Mouse (Mus musculus) forebrain, embryonic 12.5 days (tissue): ENCODE results near the gene Unc119. TPM values are rescaled to one million over a fixed set of nuclear protein-coding genes. Genes with fewer than 3 reads are reported as not detected.

Source experiments
- ATAC-seq: fragments of 200-750 bp; cut with Nextera tagmentation; 2 replicates; pipeline ENCODE4 v1.8.0; 2017; ENCODE audit warnings: moderate TSS enrichment; ENCODE audit not compliant: low FRiP score
- H3K27ac ChIP-seq: fragments of 300-500 bp; sonication (generic); 2 replicates; pipeline ENCODE4 v1.5.1; 2016; ENCODE audit warnings: mild to moderate bottlenecking
- H3K27me3 ChIP-seq: fragments of 300-500 bp; sonication (generic); 2 replicates; pipeline ENCODE4 v1.6.1; 2016; ENCODE audit warnings: mild to moderate bottlenecking
- H3K36me3 ChIP-seq: fragments of 300-500 bp; sonication (generic); replicated peaks from 2 replicates; pipeline ENCODE4 v1.6.1; 2016; ENCODE audit warnings: mild to moderate bottlenecking
- H3K4me1 ChIP-seq: fragments of 300-500 bp; sonication (generic); 2 replicates; pipeline ENCODE4 v1.6.1; 2016
- H3K4me2 ChIP-seq: fragments of 300-500 bp; sonication (generic); 2 replicates; pipeline ENCODE4 v1.6.1; 2016; ENCODE audit warnings: mild to moderate bottlenecking, moderate library complexity
- H3K4me3 ChIP-seq: fragments of 300-500 bp; sonication (generic); replicated peaks from 2 replicates; pipeline ENCODE4 v1.5.1; 2016; ENCODE audit warnings: mild to moderate bottlenecking
- H3K9ac ChIP-seq: fragments of 300-500 bp; sonication (generic); 2 replicates; pipeline ENCODE4 v1.6.1; 2016; ENCODE audit warnings: mild to moderate bottlenecking
- H3K9me3 ChIP-seq: fragments of 300-500 bp; sonication (generic); 2 replicates; pipeline ENCODE4 v1.6.1; 2016
- WGBS: fragments of 180-500 bp; shearing (Covaris S2); methylation state at CpG from one replicate; pipeline ENCODE4 v1.1.7; 2016; 5-methylcytosine and 5-hydroxymethylcytosine counted together
- polyA plus RNA-seq: library from polyadenylated mRNA; unstranded; fragments of >200 nt; fragmentation: Nextera tagmentation; extraction: Ambion mirVana; gene quantifications from 2 replicates; pipeline ENCODE4 v1.2.1, GENCODE M21; 2016

Gene Unc119
- polyA plus RNA-seq, 1 experiment from 2014 or later: 75.6 TPM

- no peak for ATAC-seq
- no peak overlapping the region for H3K4me3 ChIP-seq
- H3K9ac ChIP-seq: no peak overlapping the region
- no peaks in the 10 kb centered on the region for H3K36me3 ChIP-seq
- no peak overlapping the region for H3K27ac ChIP-seq
- peaks cover 2% of the 10 kb centered on the region; the same call in 1 of the 2 replicates for H3K27me3 ChIP-seq
- no peaks in the 10 kb centered on the region for H3K4me1 ChIP-seq
- WGBS: 31% methylated on average over 5 of the region's 5 CpGs
- no peak overlapping the region for H3K4me2 ChIP-seq
- H3K9me3 ChIP-seq: no peaks in the 10 kb centered on the region
These were observed 39.4 kb downstream of the Unc119 start for GRCm38 (mm10) chr11:78382701-78383100.

GRCm38 (mm10) chr11:78385776-78386175 is 42.5 kb downstream of the Unc119 start:
- Histone ChIP-seq H3K27me3 (no peaks in the 10 kb centered on the region), H3K27ac (no peak overlapping the region), H3K4me2 (no peak overlapping the region), H3K4me3 (no peak overlapping the region), H3K36me3 (no peaks in the 10 kb centered on the region), H3K4me1 (no peaks in the 10 kb centered on the region), H3K9ac (no peak overlapping the region), H3K9me3 (no peaks in the 10 kb centered on the region)
- WGBS: 90% methylated on average over 10 of the region's 10 CpGs
- no peak for ATAC-seq

- H3K27ac ChIP-seq: no peak within 1 kb of the TSS
- H3K4me1 ChIP-seq: no peaks in the 10 kb centered on the region
- no peak within 1 kb of the TSS for H3K4me3 ChIP-seq
- no peaks in the 10 kb centered on the region for H3K27me3 ChIP-seq
- H3K9ac ChIP-seq: no peak within 1 kb of the TSS
- no peak for ATAC-seq
- WGBS: 85% methylated on average over 14 of the region's 14 CpGs
- no peak within 1 kb of the TSS for H3K4me2 ChIP-seq
- H3K36me3 ChIP-seq: no peaks in the 10 kb centered on the region
- no peaks in the 10 kb centered on the region for H3K9me3 ChIP-seq
These were observed 43.3 kb downstream of the Unc119 start, which contains the start of gene Foxn1 for GRCm38 (mm10) chr11:78386508-78387043. Gene Foxn1, minus strand, starts transcription at chr11:78386558.

- 86% methylated on average over 3 of the region's 3 CpGs for WGBS
- Histone ChIP-seq H3K9ac (no peak overlapping the region), H3K27me3 (no peaks in the 10 kb centered on the region), H3K9me3 (no peaks in the 10 kb centered on the region), H3K4me2 (no peak overlapping the region), H3K4me3 (no peak overlapping the region), H3K27ac (no peak overlapping the region), H3K36me3 (no peaks in the 10 kb centered on the region), H3K4me1 (peaks cover 8% of the 10 kb centered on the region)
- ATAC-seq: no peak
These were observed 49.4 kb downstream of the Unc119 start for GRCm38 (mm10) chr11:78392728-78393127.

DNA sequence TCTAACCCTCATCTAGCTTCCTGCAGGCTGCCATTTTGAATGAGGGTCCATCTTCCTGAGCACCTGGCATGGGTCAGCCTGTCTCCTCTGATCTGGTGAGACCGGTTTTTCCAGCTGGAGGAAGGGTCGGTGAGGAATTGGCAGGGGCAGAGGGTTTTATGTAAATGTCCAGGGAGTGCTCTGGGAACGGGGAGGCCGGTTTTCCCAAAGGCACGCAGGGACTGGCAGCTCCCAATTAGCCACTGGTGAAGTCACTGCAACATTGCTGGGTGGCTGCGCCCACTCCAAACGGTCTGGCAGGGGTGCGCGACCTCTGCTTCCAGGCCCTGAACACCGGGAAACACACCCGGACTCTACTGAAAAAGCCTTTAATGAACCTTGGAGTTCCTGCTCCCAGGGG is 53.7 kb downstream of the Unc119 start:
- H3K36me3 ChIP-seq: no peaks in the 10 kb centered on the region
- H3K27me3 ChIP-seq: peaks cover 6% of the 10 kb centered on the region; the same call in 1 of the 2 replicates
- no peak for ATAC-seq
- no peaks in the 10 kb centered on the region for H3K9me3 ChIP-seq
- peak overlapping the region; percentile 23 for H3K4me3 ChIP-seq
- peaks cover 8% of the 10 kb centered on the region for H3K4me1 ChIP-seq
- H3K4me2 ChIP-seq: peak overlapping the region; percentile 51
- peak overlapping the region; percentile 38; the same call in 1 of the 2 replicates for H3K9ac ChIP-seq
- 43% methylated on average over 11 of the region's 11 CpGs for WGBS
- no peak overlapping the region for H3K27ac ChIP-seq

DNA sequence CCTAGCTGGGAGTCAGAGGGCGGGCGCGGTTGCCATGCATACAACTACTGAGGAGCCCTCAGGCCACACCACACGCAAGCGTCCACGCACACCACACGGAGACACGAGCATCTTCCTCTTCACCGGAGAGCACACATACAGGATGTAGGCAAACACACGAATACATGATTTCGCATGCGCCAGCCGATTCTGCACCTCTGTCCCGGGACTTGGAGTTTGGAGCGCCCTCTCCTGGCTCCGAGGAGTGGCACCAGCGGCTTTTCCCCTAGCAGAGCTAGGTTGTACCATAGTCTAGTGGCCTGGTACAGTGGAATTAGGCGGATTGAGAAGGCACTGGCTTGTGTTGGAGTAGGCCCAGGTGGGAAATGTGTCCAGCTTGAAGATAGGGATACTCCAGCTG is 54.1 kb downstream of the Unc119 start:
- Histone ChIP-seq H3K36me3 (no peaks in the 10 kb centered on the region), H3K27me3 (peaks cover 6% of the 10 kb centered on the region; the same call in 1 of the 2 replicates), H3K27ac (peak overlapping the region; percentile 13; the same call in 1 of the 2 replicates), H3K9ac (peak overlapping the region; percentile 38; the same call in 1 of the 2 replicates), H3K4me2 (peak overlapping the region; percentile 51), H3K4me3 (peak overlapping the region; percentile 23), H3K4me1 (peaks cover 8% of the 10 kb centered on the region), H3K9me3 (no peaks in the 10 kb centered on the region)
- ATAC-seq: peak; percentile 39; the same call in 1 of the 2 replicates
- 6% methylated on average over 18 of the region's 18 CpGs for WGBS

DNA sequence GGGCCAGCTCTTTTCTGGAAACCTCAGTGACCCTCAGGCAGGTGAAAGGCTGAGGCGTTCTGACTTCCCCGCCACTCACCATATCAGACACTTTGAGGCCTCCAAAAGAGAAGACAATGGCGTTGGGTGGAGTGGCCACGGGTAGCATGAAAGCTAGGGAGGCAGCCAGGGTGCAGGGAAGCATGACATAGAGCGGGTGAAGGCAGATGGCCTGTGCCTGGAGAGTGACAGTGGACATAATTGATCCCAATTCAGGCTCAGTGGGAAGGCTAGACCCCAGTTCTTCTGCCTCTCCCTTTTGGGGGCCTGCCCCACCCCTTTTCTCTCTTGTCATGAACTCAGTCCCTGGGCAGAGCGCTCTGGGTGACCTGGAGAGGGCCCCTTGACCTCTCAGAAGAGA is 54.9 kb downstream of the Unc119 start:
- ATAC-seq: no peak
- 73% methylated on average over 6 of the region's 6 CpGs for WGBS
- no peaks in the 10 kb centered on the region for H3K36me3 ChIP-seq
- H3K9ac ChIP-seq: no peak overlapping the region
- H3K27ac ChIP-seq: no peak overlapping the region
- no peak overlapping the region for H3K4me2 ChIP-seq
- peaks cover 8% of the 10 kb centered on the region for H3K4me1 ChIP-seq
- H3K27me3 ChIP-seq: peaks cover 6% of the 10 kb centered on the region; the same call in 1 of the 2 replicates
- H3K4me3 ChIP-seq: no peak overlapping the region
- H3K9me3 ChIP-seq: no peaks in the 10 kb centered on the region

Other genes starting within 250 kb of the Unc119 start
- 22.3 and 25.5 TPM in 2 replicates for gene Fam222b, start 248.8 kb upstream of the Unc119 start, polyA plus RNA-seq
- 121 and 127 TPM in 2 replicates for gene Traf4, start 177.9 kb upstream of the Unc119 start, polyA plus RNA-seq
- 8.8 and 9.4 TPM in 2 replicates for gene Nek8, start 166.8 kb upstream of the Unc119 start, polyA plus RNA-seq
- 5.5 and 6.9 TPM in 2 replicates for gene Tlcd1, start 166.8 kb upstream of the Unc119 start, polyA plus RNA-seq
- 931 and 997 TPM in 2 replicates for gene Rpl23a, start 159.9 kb upstream of the Unc119 start, polyA plus RNA-seq
- gene Rab34, start 155.1 kb upstream of the Unc119 start, polyA plus RNA-seq: 44.5 and 49.8 TPM in 2 replicates
- 1.4 and 1.5 TPM in 2 replicates for gene Proca1, start 150.1 kb upstream of the Unc119 start, polyA plus RNA-seq
- 45.1 and 48.3 TPM in 2 replicates for gene Sdf2, start 97.7 kb upstream of the Unc119 start, polyA plus RNA-seq
- 38.9 and 43.2 TPM in 2 replicates for gene Supt6, start 97.5 kb upstream of the Unc119 start, polyA plus RNA-seq
- 79.8 and 93.9 TPM in 2 replicates for gene 2610507B11Rik, start 81.7 kb upstream of the Unc119 start, polyA plus RNA-seq
- gene BC030499, start 52.6 kb upstream of the Unc119 start, polyA plus RNA-seq: 0.41 and 0.52 TPM in 2 replicates
- gene Spag5, start 42.0 kb upstream of the Unc119 start, polyA plus RNA-seq: 63.0 and 64.7 TPM in 2 replicates
- gene Aldoc, start 20.5 kb upstream of the Unc119 start, polyA plus RNA-seq: 26.9 and 31.6 TPM in 2 replicates
- gene Pigs, start 15.1 kb upstream of the Unc119 start, polyA plus RNA-seq: 58.8 and 62.5 TPM in 2 replicates
- gene Foxn1, start 43.1 kb downstream of the Unc119 start, polyA plus RNA-seq: 0.06 TPM in 1 of 2 replicates, not detected in the other
- gene Slc13a2, start 78.7 kb downstream of the Unc119 start, polyA plus RNA-seq: not detected in 2 replicates
- gene Slc46a1, start 122.2 kb downstream of the Unc119 start, polyA plus RNA-seq: 18.4 and 19.2 TPM in 2 replicates
- gene Sarm1, start 154.3 kb downstream of the Unc119 start, polyA plus RNA-seq: 32.1 and 34.8 TPM in 2 replicates
- gene Vtn, start 155.6 kb downstream of the Unc119 start, polyA plus RNA-seq: 32.8 and 36.9 TPM in 2 replicates
- not detected in 2 replicates for gene Sebox, start 160.0 kb downstream of the Unc119 start, polyA plus RNA-seq
- 76.8 and 79.7 TPM in 2 replicates for gene Tmem199, start 168.7 kb downstream of the Unc119 start, polyA plus RNA-seq
- gene Poldip2, start 168.7 kb downstream of the Unc119 start, polyA plus RNA-seq: 161 and 169 TPM in 2 replicates
- gene Tnfaip1, start 192.8 kb downstream of the Unc119 start, polyA plus RNA-seq: 72.0 and 72.7 TPM in 2 replicates
- gene Ift20, start 192.9 kb downstream of the Unc119 start, polyA plus RNA-seq: 93.8 and 97.1 TPM in 2 replicates
- 55.3 and 55.7 TPM in 2 replicates for gene Tmem97, start 207.3 kb downstream of the Unc119 start, polyA plus RNA-seq